Mouse (Mus musculus) cerebral cortex, adult 2 months (tissue): ENCODE data around the gene Sgta.

Experiments used
- WGBS: fragments of 180-500 bp; shearing (Covaris S2); methylation state at CpG from one replicate; pipeline ENCODE4 v1.1.7; 2018; 5-methylcytosine and 5-hydroxymethylcytosine counted together

Sgta gene

GRCm38 (mm10) chr10:81059603-81060543, at the start of gene Sgta:
Sgta (minus strand) TSS chr10:81060181.
- under 1% methylated on average over 48 of the region's 48 CpGs for WGBS

GRCm38 (mm10) chr10:81106113-81106721, 46.2 kb upstream of the Sgta start:
- WGBS = under 1% methylated on average over 35 of the region's 35 CpGs

- WGBS = under 1% methylated on average over 56 of the region's 56 CpGs
These were observed 45.7 kb upstream of the Sgta start, which contains the start of gene Map2k2 for GRCm38 (mm10) chr10:81105565-81106112. Map2k2 (plus strand) TSS chr10:81105915.

- WGBS = 76% methylated on average over 9 of the region's 9 CpGs
These were observed 35.1 kb upstream of the Sgta start for GRCm38 (mm10) chr10:81094931-81095678.

GRCm38 (mm10) chr10:81092465-81093250, 32.7 kb upstream of the Sgta start:
- WGBS = 63% methylated on average over 22 of the region's 22 CpGs

- WGBS = 83% methylated on average over 7 of the region's 7 CpGs
These were observed 30.6 kb upstream of the Sgta start for GRCm38 (mm10) chr10:81090621-81091020.

GRCm38 (mm10) chr10:81089216-81089615, 29.2 kb upstream of the Sgta start:
- WGBS = 38% methylated on average over 2 of the region's 2 CpGs

- 54% methylated on average over 2 of the region's 2 CpGs for WGBS
These were observed 27.0 kb upstream of the Sgta start for GRCm38 (mm10) chr10:81087021-81087420.

- WGBS = 72% methylated on average over 7 of the region's 7 CpGs
These were observed 22.4 kb upstream of the Sgta start for GRCm38 (mm10) chr10:81082168-81082960.

GRCm38 (mm10) chr10:81080008-81080655, 20.2 kb upstream of the Sgta start:
- WGBS = 91% methylated on average over 31 of the region's 31 CpGs

- 89% methylated on average over 11 of the region's 11 CpGs for WGBS
These were observed 17.9 kb upstream of the Sgta start for GRCm38 (mm10) chr10:81077916-81078315.

- WGBS = 94% methylated on average over 1 of the region's 1 CpGs
These were observed 16.4 kb upstream of the Sgta start for GRCm38 (mm10) chr10:81076356-81076755.

- WGBS = 81% methylated on average over 8 of the region's 8 CpGs
These were observed 15.8 kb upstream of the Sgta start for GRCm38 (mm10) chr10:81075734-81076133.

GRCm38 (mm10) chr10:81073464-81073863, 13.5 kb upstream of the Sgta start:
- 65% methylated on average over 7 of the region's 7 CpGs for WGBS

- 82% methylated on average over 8 of the region's 8 CpGs for WGBS
These were observed 12.3 kb upstream of the Sgta start for GRCm38 (mm10) chr10:81072290-81072689.

GRCm38 (mm10) chr10:81069836-81070235, 9.9 kb upstream of the Sgta start, which contains the start of gene Thop1:
Thop1 (plus strand) TSS chr10:81070035.
- under 1% methylated on average over 35 of the region's 35 CpGs for WGBS

GRCm38 (mm10) chr10:81068706-81069105, 8.7 kb upstream of the Sgta start:
- WGBS = 80% methylated on average over 5 of the region's 5 CpGs

GRCm38 (mm10) chr10:81064519-81064918, 4.5 kb upstream of the Sgta start:
- WGBS = 85% methylated on average over 8 of the region's 8 CpGs

GRCm38 (mm10) chr10:81062710-81063109, 2.7 kb upstream of the Sgta start:
- 72% methylated on average over 4 of the region's 4 CpGs for WGBS

GRCm38 (mm10) chr10:81058896-81059295, 1.1 kb downstream of the Sgta start:
- WGBS = 48% methylated on average over 6 of the region's 6 CpGs
